ENCODE assay signal across 13 mouse cellular contexts in genomic region chr19:41474943-41475342, GRCm38 (mm10). TPM values are rescaled to one million over a fixed set of nuclear protein-coding genes. Genes with fewer than 3 reads are reported as not detected.
DNase-seq lines count a peak whose midpoint lies in the region; TF ChIP-seq lines count a peak whose summit lies in the region.
"Had no signal": no experiment of that assay in that cellular context is flagged by ENCODE, and none has a peak within 500 bp of the region (broad histone marks: within the 10 kb centered on the region; RNA-seq: fewer than 3 reads in every experiment).

No protein-coding gene starts in this region.

- H3K9me3 ChIP-seq in MEL (replicated peaks; ENCODE audit: insufficient read depth, low read length), result no peaks in the 10 kb centered on the region
- H3K9me3 ChIP-seq in heart, embryonic 10.5 days, result no peaks in the 10 kb centered on the region
- H3K9me3 ChIP-seq: embryonic facial prominence, embryonic 12.5 days; hindbrain, embryonic 15.5 days; limb, embryonic 13.5 days had no signal

- peak overlapping the region; percentile 85 for H3K27ac ChIP-seq in MEL (ENCODE audit: control insufficient read depth, low read depth, low read length)
- H3K27ac ChIP-seq in heart, embryonic 10.5 days, result no peak overlapping the region
- H3K27ac ChIP-seq: embryonic facial prominence, embryonic 12.5 days; hindbrain, embryonic 15.5 days; limb, embryonic 13.5 days had no signal

- TF ChIP-seq RAD21 in MEL (IDR thresholded peaks at IDR 0.05; ENCODE audit: low read depth, low read length), result no peak

- peak overlapping the region; percentile 55 for H3K9ac ChIP-seq in MEL (ENCODE audit: control insufficient read depth, low read depth, low read length, poor library complexity, severe bottlenecking)
- H3K9ac ChIP-seq: embryonic facial prominence, embryonic 12.5 days; hindbrain, embryonic 15.5 days; limb, embryonic 13.5 days had no signal

- no peaks in the 10 kb centered on the region for H3K27me3 ChIP-seq in MEL (ENCODE audit: control insufficient read depth in 1 of 2, insufficient read depth in 2 of 2, low read length in 2 of 2)
- no peaks in the 10 kb centered on the region for H3K27me3 ChIP-seq in heart, embryonic 10.5 days (ENCODE audit: insufficient read depth, poor library complexity, severe bottlenecking)
- H3K27me3 ChIP-seq: embryonic facial prominence, embryonic 12.5 days; hindbrain, embryonic 15.5 days; limb, embryonic 13.5 days had no signal

- no peaks in the 10 kb centered on the region for H3K79me2 ChIP-seq in MEL (ENCODE audit: control insufficient read depth, insufficient read depth, low read length, poor library complexity)

- peak; percentile 52 to 86; a peak in 3 of 4 replicates for TF ChIP-seq POLR2A in MEL (IDR thresholded peaks at IDR 0.05; ENCODE audit: control insufficient read depth in 1 of 2, insufficient read depth in 1 of 2, low read depth in 1 of 2, low read length in 2 of 2, poor library complexity in 1 of 2)

- intact Hi-C loops in gastrocnemius, postnatal 14 days (cut with DNase I; ENCODE audit: low total_unique reads), result loop anchor here (10.0 kb wide), 1 partner anchor 160 kb away; no protein-coding TSS in a partner anchor

- TF ChIP-seq EP300 in MEL (IDR thresholded peaks at IDR 0.05; ENCODE audit: low read depth in 1 of 2, low read length in 2 of 2), result peak; percentile 71 to 78

- no peak for TF ChIP-seq CTCF in MEL (IDR thresholded peaks at IDR 0.05 in 2 of 3, conservative IDR thresholded peaks at IDR 0.05 in 1 of 3; ENCODE audit: control insufficient read depth in 1 of 3, insufficient read depth in 1 of 3, low read depth in 2 of 3, low read length in 3 of 3, poor library complexity in 1 of 3, severe bottlenecking in 1 of 3)

- 66% methylated on average over 2 of the region's 2 CpGs for WGBS in heart, embryonic 10.5 days

- DNase-seq in adrenal gland, adult 2 months, result peak; percentile 25
- DNase-seq in adrenal gland, postnatal 10 days, result no peak
- peak; percentile 95 for DNase-seq in MEL (ENCODE audit: low read depth, low spot score)
- peak; percentile 54 for DNase-seq in kidney, adult 18-20 months
- DNase-seq in lung, postnatal 25 days (ENCODE audit: low spot score), result peak; percentile 23
- no peak for DNase-seq in gastrocnemius, postnatal 14 days
- DNase-seq in heart, embryonic 10.5 days (ENCODE audit: low spot score), result no peak
- no peak for DNase-seq in thymus, postnatal 0 days (ENCODE audit: low spot score)
- DNase-seq: B cell, adult 2 months; gastrocnemius, postnatal 10 days had no signal

- H3K4me3 ChIP-seq in MEL (ENCODE audit: control insufficient read depth in 1 of 2, insufficient read depth in 1 of 2, low read depth in 2 of 2, low read length in 2 of 2), result peak overlapping the region in 1 of 2 experiments; percentile 15; a peak in 3 of 4 replicates
- H3K4me3 ChIP-seq in heart, embryonic 10.5 days, result no peak overlapping the region
- H3K4me3 ChIP-seq: embryonic facial prominence, embryonic 12.5 days; hindbrain, embryonic 15.5 days; limb, embryonic 13.5 days had no signal

- peaks cover 11 to 20% of the 10 kb centered on the region in 2 experiments for H3K4me1 ChIP-seq in MEL (ENCODE audit: control insufficient read depth in 1 of 2, insufficient read depth in 2 of 2, low read length in 2 of 2)
- peaks cover 10% of the 10 kb centered on the region; the same call in 1 of the 2 replicates for H3K4me1 ChIP-seq in heart, embryonic 10.5 days
- H3K4me1 ChIP-seq: hindbrain, embryonic 15.5 days; limb, embryonic 13.5 days had no signal

- H3K36me3 ChIP-seq in MEL (ENCODE audit: control insufficient read depth in 1 of 2, insufficient read depth in 2 of 2, low read length in 2 of 2), result peaks cover 0 to 13% of the 10 kb centered on the region in 2 experiments; a peak in 2 of 4 replicates
- no peaks in the 10 kb centered on the region for H3K36me3 ChIP-seq in heart, embryonic 10.5 days
- H3K36me3 ChIP-seq: embryonic facial prominence, embryonic 12.5 days; hindbrain, embryonic 15.5 days; limb, embryonic 13.5 days had no signal

TF ChIP-seq in MEL, 35 proteins besides CTCF, POLR2A, EP300 and RAD21:
- TF ChIP-seq CHD1 (IDR thresholded peaks at IDR 0.05; ENCODE audit: low read depth, low read length) (peak; percentile 70; the same call in 1 of the 2 replicates), ZNF384 (IDR thresholded peaks at IDR 0.05; ENCODE audit: low read depth, low read length) (no peak), CHD2 (IDR thresholded peaks at IDR 0.05; ENCODE audit: low read length) (no peak), MAX (IDR thresholded peaks at IDR 0.05; ENCODE audit: low read length) (peak; percentile 52; the same call in 1 of the 2 replicates), HCFC1 (IDR thresholded peaks at IDR 0.05; ENCODE audit: low read depth, low read length) (peak; percentile 38; the same call in 1 of the 2 replicates), JUND (IDR thresholded peaks at IDR 0.05; ENCODE audit: low read depth, low read length) (no peak), ZC3H11A (IDR thresholded peaks at IDR 0.05; ENCODE audit: low read depth, low read length) (no peak), TBP (IDR thresholded peaks at IDR 0.05; ENCODE audit: low read depth, low read length) (peak; percentile 86), RCOR1 (IDR thresholded peaks at IDR 0.05; ENCODE audit: low read depth, low read length) (peak; percentile 41; the same call in 1 of the 2 replicates), TCF12 (IDR thresholded peaks at IDR 0.05; ENCODE audit: low read depth, low read length) (peak; percentile 73), ETS1 (IDR thresholded peaks at IDR 0.05; ENCODE audit: low read depth, low read length) (peak; percentile 96), MAFK (IDR thresholded peaks at IDR 0.05; ENCODE audit: borderline replicate concordance, low read depth, low read length) (0 out of 2 replicates have a peak, but pooled peaks have one; percentile 40), MYC (IDR thresholded peaks at IDR 0.05; ENCODE audit: low read depth, low read length) (peak; percentile 77), TAL1 (IDR thresholded peaks at IDR 0.05; ENCODE audit: low read length) (peak; percentile 60), ELF1 (IDR thresholded peaks at IDR 0.05; ENCODE audit: low read depth, low read length) (peak; percentile 77), GATA1 (IDR thresholded peaks at IDR 0.05; ENCODE audit: low read depth, low read length) (peak; percentile 43; the same call in 1 of the 2 replicates), GABPA (IDR thresholded peaks at IDR 0.05; ENCODE audit: low read depth, low read length) (0 out of 2 replicates have a peak, but pooled peaks have one; percentile 48), MXI1 (IDR thresholded peaks at IDR 0.05; ENCODE audit: low read depth, low read length) (peak; percentile 61; the same call in 1 of the 2 replicates), NELFE (IDR thresholded peaks at IDR 0.05; ENCODE audit: low read depth, low read length) (peak; percentile 71), MEF2A (IDR thresholded peaks at IDR 0.05; ENCODE audit: extremely low read depth, insufficient replicate concordance, low read depth, low read length, poor library complexity, severe bottlenecking) (no peak), USF1 (IDR thresholded peaks at IDR 0.05; ENCODE audit: low read depth, low read length) (no peak), POLR2AphosphoS2 (IDR thresholded peaks at IDR 0.05; ENCODE audit: low read length) (peak; percentile 84; the same call in 1 of the 2 replicates), ZMIZ1 (IDR thresholded peaks at IDR 0.05; ENCODE audit: low read depth, low read length) (peak; percentile 82), KAT2A (conservative IDR thresholded peaks at IDR 0.05; ENCODE audit: low read depth, low read length) (no peak), SIN3A (IDR thresholded peaks at IDR 0.05; ENCODE audit: low read length) (peak; percentile 93)
TF ChIP-seq in MEL: peak in this region for 18.

RNA-seq across cellular contexts. Expression of gene Lcor, which starts 7.5 kb away (rescaled TPM):
- total RNA-seq in adrenal gland, adult 2 months (2021), result 10 to 100 TPM; 13.2 to 18.5 TPM
- polyA plus RNA-seq in adrenal gland, adult 2 months (2012; rRNA removed), result 0.87 and 2.0 TPM in 2 replicates
- total RNA-seq in adrenal gland, postnatal 10 days (2021), result 10 to 100 TPM; 13.9 to 17.7 TPM
- 8.7 and 9.1 TPM in 2 replicates for total RNA-seq in MEL (2012; rRNA removed)
- 1 to 10 TPM in 1 of 2 experiments, not detected in 1; 8.1 TPM for polyA plus RNA-seq in MEL (2012; ENCODE audit: insufficient read depth in 1 of 2, insufficient read length in 2 of 2, low read depth in 1 of 2, low replicate concordance in 2 of 2, missing spikeins in 1 of 2)
- 10 to 100 TPM; 12.0 to 12.2 TPM for total RNA-seq in gastrocnemius, postnatal 14 days (2021)
- 12.4 and 12.5 TPM in 2 replicates for polyA plus RNA-seq in heart, embryonic 10.5 days (2016; fragmentation: Nextera tagmentation; extraction: Ambion mirVana)
- polyA plus RNA-seq in thymus, postnatal 0 days (2015; fragmentation: Nextera tagmentation; extraction: Ambion mirVana), result 9.9 and 13.0 TPM in 2 replicates

Comparison
In these comparisons a context has a peak if more than half of its experiments do, and no peak if none do; other contexts are left out.
1. DNase-seq: peak in adrenal gland, adult 2 months (single experiment), MEL (single experiment), kidney, adult 18-20 months (single experiment) and lung, postnatal 25 days (single experiment); none in adrenal gland, postnatal 10 days (single experiment), gastrocnemius, postnatal 14 days (single experiment), heart, embryonic 10.5 days (single experiment) and thymus, postnatal 0 days (single experiment).